Mouse (Mus musculus) ES-Bruce4 (cell line): ENCODE results near the gene Zfp784. TPM values are rescaled to one million over a fixed set of nuclear protein-coding genes. Genes with fewer than 3 reads are reported as not detected.
"Not testable (repeated sequence)": the region's sequence is repeated elsewhere in the genome, so short reads cannot be mapped to it uniquely, and the experiment has no call there.

Experiments used
- H3K27ac ChIP-seq: 2 replicates; pipeline ENCODE4 v1.5.1; 2012; ENCODE audit warnings: low read length, inconsistent platforms; ENCODE audit not compliant: insufficient read depth
- H3K27me3 ChIP-seq: 2 replicates; pipeline ENCODE4 v1.6.1; 2012; ENCODE audit warnings: mild to moderate bottlenecking, low read length, inconsistent platforms; ENCODE audit not compliant: control insufficient read depth, poor library complexity, insufficient read depth, severe bottlenecking
- H3K36me3 ChIP-seq: 2 replicates; pipeline ENCODE4 v1.6.1; 2012; ENCODE audit warnings: inconsistent platforms, mild to moderate bottlenecking, low read length, moderate library complexity; ENCODE audit not compliant: control insufficient read depth, poor library complexity, insufficient read depth, severe bottlenecking
- H3K4me1 ChIP-seq: one replicate; pipeline ENCODE4 v1.8.1; 2011; ENCODE audit warnings: low read length; ENCODE audit not compliant: control insufficient read depth, insufficient read depth
- H3K4me3 ChIP-seq: 2 replicates; pipeline ENCODE4 v1.5.1; 2011; ENCODE audit warnings: low read depth, mild to moderate bottlenecking, low read length
- H3K9ac ChIP-seq: 2 replicates; pipeline ENCODE4 v1.6.1; 2012; ENCODE audit warnings: low read depth, mild to moderate bottlenecking, inconsistent platforms; ENCODE audit not compliant: poor library complexity, severe bottlenecking
- H3K9me3 ChIP-seq: replicated peaks from 2 replicates; pipeline ENCODE4 v1.6.1; 2012; ENCODE audit warnings: mild to moderate bottlenecking, low read length, inconsistent platforms; ENCODE audit not compliant: control insufficient read depth, poor library complexity, insufficient read depth, severe bottlenecking
- CTCF ChIP-seq: IDR thresholded peaks from one replicate; pipeline ENCODE4 v1.8.1; 2011; ENCODE audit warnings: low read depth, low read length
- EP300 ChIP-seq: IDR thresholded peaks from 2 replicates; pipeline ENCODE4 v1.6.1; 2011; ENCODE audit warnings: low read depth, low read length; ENCODE audit not compliant: insufficient read depth
- POLR2A ChIP-seq: IDR thresholded peaks from one replicate; pipeline ENCODE4 v1.8.1; 2011; ENCODE audit warnings: low read length; ENCODE audit not compliant: insufficient read depth
- polyA plus RNA-seq: library from polyadenylated mRNA; stranded (reverse); fragments of >200 nt; gene quantifications from 2 replicates; pipeline ENCODE4 v1.2.4, GENCODE M21; 2011; ENCODE audit warnings: low read depth; ENCODE audit not compliant: missing spikeins, insufficient read depth, insufficient read length

Zfp784 gene
- polyA plus RNA-seq, 1 experiment, result not detected

GRCm38 (mm10) chr7:5008229-5008628 is 30.0 kb downstream of the Zfp784 start:
- Histone ChIP-seq H3K27me3 (no peaks in the 10 kb centered on the region), H3K9me3 (no peaks in the 10 kb centered on the region), H3K36me3 (peaks cover 32% of the 10 kb centered on the region), H3K4me1 (peaks cover 6% of the 10 kb centered on the region), H3K27ac (no peak overlapping the region), H3K9ac (peak overlapping the region; percentile 35), H3K4me3 (peak overlapping the region; percentile 56)
- TF ChIP-seq CTCF (peak; percentile 88), POLR2A (no peak)

GRCm38 (mm10) chr7:5002876-5003275 is 35.4 kb downstream of the Zfp784 start:
- H3K27me3 ChIP-seq, H3K27ac ChIP-seq, H3K36me3 ChIP-seq, H3K4me3 ChIP-seq, H3K9me3 ChIP-seq, H3K9ac ChIP-seq, H3K4me1 ChIP-seq: not testable (repeated sequence)

- H3K36me3 ChIP-seq, result no peaks in the 10 kb centered on the region
- no peak overlapping the region for H3K27ac ChIP-seq
- H3K9ac ChIP-seq, result no peak overlapping the region
- TF ChIP-seq POLR2A, result no peak
- no peak for TF ChIP-seq EP300
- no peak for TF ChIP-seq CTCF
- no peak overlapping the region for H3K4me3 ChIP-seq
- H3K4me1 ChIP-seq, result no peaks in the 10 kb centered on the region
- H3K9me3 ChIP-seq, result no peaks in the 10 kb centered on the region; the same call in 1 of the 2 replicates
- no peaks in the 10 kb centered on the region; the same call in 1 of the 2 replicates for H3K27me3 ChIP-seq
Observed at GRCm38 (mm10) chr7:4999876-5000275, 38.4 kb downstream of the Zfp784 start.

GRCm38 (mm10) chr7:4996934-4997333 is 41.3 kb downstream of the Zfp784 start:
- H3K9ac ChIP-seq, result no peak overlapping the region
- H3K27me3 ChIP-seq, result no peaks in the 10 kb centered on the region; the same call in 1 of the 2 replicates
- H3K4me1 ChIP-seq, result no peaks in the 10 kb centered on the region
- H3K36me3 ChIP-seq, result no peaks in the 10 kb centered on the region
- H3K27ac ChIP-seq, result no peak overlapping the region
- TF ChIP-seq CTCF, result no peak
- H3K4me3 ChIP-seq, result no peak overlapping the region
- no peaks in the 10 kb centered on the region for H3K9me3 ChIP-seq

GRCm38 (mm10) chr7:4996003-4996895 is 42.0 kb downstream of the Zfp784 start, which contains the start of gene Zfp579:
Zfp579 (minus strand) TSS chr7:4996158.
- no peaks in the 10 kb centered on the region for H3K9me3 ChIP-seq
- peak within 1 kb of the TSS; percentile 92 for H3K4me3 ChIP-seq
- H3K27me3 ChIP-seq, result no peaks in the 10 kb centered on the region; the same call in 1 of the 2 replicates
- H3K9ac ChIP-seq, result peak within 1 kb of the TSS; percentile 73
- no peak within 1 kb of the TSS for H3K27ac ChIP-seq
- TF ChIP-seq POLR2A, result peak; percentile 13
- 0 out of 2 replicates have a peak, but pooled peaks have one; percentile 15 for TF ChIP-seq EP300
- TF ChIP-seq CTCF, result no peak
- H3K4me1 ChIP-seq, result no peaks in the 10 kb centered on the region
- H3K36me3 ChIP-seq, result no peaks in the 10 kb centered on the region

- Histone ChIP-seq H3K27ac (no peak overlapping the region), H3K4me3 (peak overlapping the region; percentile 92), H3K9ac (peak overlapping the region; percentile 73), H3K36me3 (no peaks in the 10 kb centered on the region), H3K9me3 (no peaks in the 10 kb centered on the region), H3K27me3 (no peaks in the 10 kb centered on the region; the same call in 1 of the 2 replicates), H3K4me1 (no peaks in the 10 kb centered on the region)
- TF ChIP-seq CTCF (no peak), POLR2A (no peak), EP300 (no peak)
Observed at GRCm38 (mm10) chr7:4995268-4996002, 42.8 kb downstream of the Zfp784 start.
